Mouse (Mus musculus): ENCODE measurements around the gene Gfy.

GRCm38 (mm10) chr7:45224826-45225225 is 45.5 kb upstream of the Gfy start:
- TF ChIP-seq CHD2 (IDR thresholded peaks at IDR 0.05; ENCODE audit: low read depth, low read length) (no peak), MAFK (IDR thresholded peaks at IDR 0.05; ENCODE audit: insufficient read depth, low read depth, low read length) (no peak)

Data from ES-E14 (cell line).